Mouse (Mus musculus) spleen, adult 2 months (tissue): ENCODE results near the gene Olfr1417. TPM values are rescaled to one million over a fixed set of nuclear protein-coding genes. Genes with fewer than 3 reads are reported as not detected.

Source experiments
- DNase-seq, 2 experiments: peaks; one replicate each; pipeline versions ENCODE4 v3.0.0 to v3.0.0-alpha.2; 2012 to 2021; ENCODE audit warnings: low spot score in 2 of 2, low read depth in 1 of 2
- H3K27ac ChIP-seq: fragments of 200-500 bp; 2 replicates; pipeline ENCODE4 v1.5.1; 2012; ENCODE audit warnings: low read length, inconsistent platforms; ENCODE audit not compliant: insufficient read depth
- H3K27me3 ChIP-seq: fragments of 200-500 bp; 2 replicates; pipeline ENCODE4 v1.6.1; 2012; ENCODE audit warnings: mild to moderate bottlenecking, moderate library complexity, low read length, inconsistent platforms; ENCODE audit not compliant: control insufficient read depth, insufficient read depth
- H3K36me3 ChIP-seq: fragments of 200-500 bp; 2 replicates; pipeline ENCODE4 v1.6.1; 2012; ENCODE audit warnings: mild to moderate bottlenecking, low read length, inconsistent platforms; ENCODE audit not compliant: control insufficient read depth, insufficient read depth
- H3K4me1 ChIP-seq: fragments of 200-500 bp; 2 replicates; pipeline ENCODE4 v1.6.1; 2011; ENCODE audit warnings: inconsistent platforms; ENCODE audit not compliant: control insufficient read depth, insufficient read depth, insufficient read length
- H3K4me3 ChIP-seq: fragments of 200-500 bp; 2 replicates; pipeline ENCODE4 v1.5.1; 2011; ENCODE audit warnings: mild to moderate bottlenecking, inconsistent platforms; ENCODE audit not compliant: insufficient read depth, insufficient read length; ENCODE audit errors: extremely low read depth
- CTCF ChIP-seq: fragments of 200-500 bp; IDR thresholded peaks from 2 replicates; pipeline ENCODE4 v1.5.1; 2011; ENCODE audit warnings: mild to moderate bottlenecking, inconsistent platforms; ENCODE audit not compliant: insufficient read depth, insufficient read length, insufficient replicate concordance; ENCODE audit errors: extremely low read depth
- POLR2A ChIP-seq: fragments of 200-500 bp; IDR thresholded peaks from 2 replicates; pipeline ENCODE4 v1.6.1; 2011; ENCODE audit warnings: low read depth, low read length, inconsistent platforms
- WGBS: fragments of 180-500 bp; shearing (Covaris S2); methylation state at CpG from one replicate; pipeline ENCODE4 v1.1.7; 2018; 5-methylcytosine and 5-hydroxymethylcytosine counted together
- polyA plus RNA-seq: library from polyadenylated mRNA; depleted of rRNA; stranded (reverse); fragments of >200 nt; gene quantifications from 2 replicates; pipeline ENCODE4 v1.2.3, GENCODE M21; 2012

Olfr1417 gene
- polyA plus RNA-seq, 1 experiment, result not detected

- Histone ChIP-seq H3K27me3 (peaks cover 13% of the 10 kb centered on the region), H3K4me1 (peaks cover 5% of the 10 kb centered on the region), H3K27ac (peak overlapping the region; percentile 25; the same call in 1 of the 2 replicates), H3K36me3 (no peaks in the 10 kb centered on the region), H3K4me3 (peak overlapping the region; percentile 59)
- peak in 1 of 2 experiments; percentile 34 for DNase-seq
- TF ChIP-seq POLR2A (no peak), CTCF (no peak)
- WGBS, result under 1% methylated on average over 82 of the region's 83 CpGs
Measured at GRCm38 (mm10) chr19:11818199-11819142, 20.5 kb downstream of the Olfr1417 start.

- WGBS, result 53% methylated on average over 5 of the region's 5 CpGs
- Histone ChIP-seq H3K27ac (no peak overlapping the region), H3K27me3 (peaks cover 13% of the 10 kb centered on the region)
Measured at GRCm38 (mm10) chr19:11817586-11817985, 21.4 kb downstream of the Olfr1417 start.

DNA sequence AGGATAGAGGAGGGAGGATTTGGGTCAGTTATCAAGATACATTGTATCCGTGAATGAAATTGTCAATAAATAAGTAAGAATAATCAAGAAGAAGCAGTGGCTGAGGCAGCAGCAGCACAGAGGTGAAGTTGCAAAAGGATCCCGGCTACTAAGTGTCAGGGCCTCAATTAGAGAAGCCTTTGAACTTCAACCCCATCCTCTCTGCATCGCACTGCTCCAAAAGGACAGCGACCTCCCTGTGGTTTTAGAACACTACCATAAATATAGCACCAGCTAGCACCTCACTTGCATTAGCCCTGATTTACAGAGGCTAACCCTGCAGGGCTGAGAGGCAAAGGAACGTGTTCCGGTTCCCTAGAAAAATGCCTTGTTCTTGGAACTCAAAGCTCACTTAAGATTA lies 22.3 kb downstream of the Olfr1417 start:
- no peak overlapping the region for H3K4me3 ChIP-seq
- 73% methylated on average over 6 of the region's 6 CpGs for WGBS
- TF ChIP-seq CTCF (no peak), POLR2A (no peak)
- no peak for DNase-seq
- peaks cover 5% of the 10 kb centered on the region for H3K4me1 ChIP-seq
- no peaks in the 10 kb centered on the region for H3K36me3 ChIP-seq
- peaks cover 13% of the 10 kb centered on the region for H3K27me3 ChIP-seq
- H3K27ac ChIP-seq, result no peak overlapping the region

More at GRCm38 (mm10) chr19:11817586-11817985, 21.4 kb downstream of the Olfr1417 start:
- no peak overlapping the region for H3K4me3 ChIP-seq
- H3K4me1 ChIP-seq, result peaks cover 5% of the 10 kb centered on the region
- no peaks in the 10 kb centered on the region for H3K36me3 ChIP-seq
- no peak for TF ChIP-seq POLR2A
- TF ChIP-seq CTCF, result no peak
- no peak for DNase-seq

DNA sequence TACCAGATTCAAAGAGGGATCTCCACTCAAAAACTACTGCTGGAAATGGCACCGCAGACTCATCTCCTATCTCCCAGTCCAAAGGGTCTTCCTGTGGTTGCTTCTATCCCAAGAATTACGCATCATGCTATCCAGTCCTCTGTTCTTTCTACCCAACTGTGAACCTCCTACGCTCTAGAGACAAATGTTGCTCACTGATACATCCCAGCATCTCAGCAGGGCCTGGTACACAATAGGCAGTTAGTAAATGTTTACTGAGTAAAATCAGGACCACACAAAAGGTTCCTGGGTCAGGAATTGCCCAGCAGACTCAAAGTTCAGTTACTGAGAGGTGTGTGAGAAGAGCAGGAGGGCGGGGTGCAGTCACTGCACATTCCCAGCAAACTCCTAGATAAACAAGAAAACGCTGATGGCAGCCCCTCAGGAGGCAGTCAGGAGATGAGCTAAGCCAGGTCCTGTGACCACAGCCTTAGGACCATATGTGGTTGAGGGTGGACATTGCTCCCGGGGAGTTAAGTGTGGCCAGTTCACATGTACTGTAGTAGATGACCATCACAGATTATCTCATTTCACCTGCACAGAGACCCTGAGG lies 24.2 kb downstream of the Olfr1417 start:
- peaks cover 13% of the 10 kb centered on the region for H3K27me3 ChIP-seq
- H3K36me3 ChIP-seq, result no peaks in the 10 kb centered on the region
- H3K4me1 ChIP-seq, result peaks cover 5% of the 10 kb centered on the region
- H3K4me3 ChIP-seq, result no peak overlapping the region
- no peak for TF ChIP-seq CTCF
- H3K27ac ChIP-seq, result no peak overlapping the region
- WGBS, result 86% methylated on average over 6 of the region's 6 CpGs
- no peak for DNase-seq

DNA sequence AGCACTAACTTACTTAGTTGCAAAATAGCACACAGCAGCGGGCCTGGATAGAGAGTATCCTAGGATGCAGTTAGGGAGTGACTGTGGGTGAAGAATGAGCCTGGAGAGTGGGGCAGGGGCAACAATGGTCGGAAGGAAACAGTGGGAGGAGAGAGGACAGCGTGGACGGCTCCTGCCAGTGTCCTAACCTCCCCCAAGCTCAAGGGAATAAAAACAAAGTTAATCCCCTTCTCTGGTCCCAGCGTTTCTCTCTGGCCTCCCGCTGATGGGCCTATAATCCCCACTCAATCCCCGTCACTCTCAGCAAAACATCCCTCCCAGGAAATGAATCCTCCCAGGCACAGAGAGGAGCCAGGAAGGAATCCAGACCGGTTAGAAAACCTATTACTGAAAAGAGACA lies 25.4 kb downstream of the Olfr1417 start:
- TF ChIP-seq CTCF, result no peak
- no peak for TF ChIP-seq POLR2A
- 63% methylated on average over 8 of the region's 8 CpGs for WGBS
- Histone ChIP-seq H3K4me3 (no peak overlapping the region), H3K4me1 (peaks cover 5% of the 10 kb centered on the region), H3K27me3 (peaks cover 6% of the 10 kb centered on the region), H3K36me3 (no peaks in the 10 kb centered on the region), H3K27ac (0 out of 2 replicates have a peak overlapping the region, but pooled peaks have one; percentile 32)
- DNase-seq, result no peak

DNA sequence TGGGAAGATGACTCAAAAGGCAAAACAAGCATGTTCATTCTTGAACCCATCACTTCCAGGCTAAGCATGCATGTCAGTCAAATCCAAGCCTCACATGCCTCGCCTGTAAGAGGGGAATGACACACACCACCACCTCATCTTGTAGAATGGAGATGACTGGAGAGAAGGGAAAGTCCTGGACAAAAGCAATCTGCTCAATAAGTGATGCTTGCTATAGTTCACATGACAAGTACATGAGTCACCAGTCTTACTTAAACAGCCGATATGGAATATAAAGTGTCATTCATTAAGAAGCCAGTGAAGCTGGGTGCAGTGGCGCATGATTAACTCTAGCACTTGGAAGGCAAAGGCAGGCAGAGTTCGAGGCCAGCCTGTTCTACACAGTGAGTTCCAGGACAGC lies 25.9 kb downstream of the Olfr1417 start:
- no peak for DNase-seq
- TF ChIP-seq CTCF (no peak), POLR2A (no peak)
- Histone ChIP-seq H3K36me3 (no peaks in the 10 kb centered on the region), H3K4me1 (peaks cover under 1% of the 10 kb centered on the region; the same call in 1 of the 2 replicates), H3K4me3 (no peak overlapping the region), H3K27ac (no peak overlapping the region), H3K27me3 (peaks cover under 1% of the 10 kb centered on the region; the same call in 1 of the 2 replicates)
- 80% methylated on average over 4 of the region's 4 CpGs for WGBS
